Mouse (Mus musculus) B cell, adult 62 days (primary cell): ENCODE data around the gene Speer1. TPM values are rescaled to one million over a fixed set of nuclear protein-coding genes. Genes with fewer than 3 reads are reported as not detected.

Source experiments
- total RNA-seq: library from RNA; stranded (reverse); gene quantifications from 4 replicates; pipeline ENCODE4 v1.2.4, GENCODE M21; 2023

Gene Speer1
- total RNA-seq, result not detected in 4 replicates

GRCm38 (mm10) chr5:11341216-11341615 lies at the start of gene Speer1:
TSS of gene Speer1 (plus strand) at chr5:11341516.

Other genes with a start within 250 kb of the Speer1 start
- not detected in 4 replicates for gene Gm8879, start 213.9 kb upstream of the Speer1 start, total RNA-seq
- 0.60 TPM in 1 of 4 replicates, not detected in the others for gene Gm5861, start 158.4 kb upstream of the Speer1 start, total RNA-seq
- gene Gm8890, start 85.5 kb upstream of the Speer1 start, total RNA-seq, result not detected in 4 replicates
- gene Gm8897, start 74.9 kb downstream of the Speer1 start, total RNA-seq, result not detected in 4 replicates
- not detected in 4 replicates for gene Gm8906, start 161.2 kb downstream of the Speer1 start, total RNA-seq